In the genomic region with DNA sequence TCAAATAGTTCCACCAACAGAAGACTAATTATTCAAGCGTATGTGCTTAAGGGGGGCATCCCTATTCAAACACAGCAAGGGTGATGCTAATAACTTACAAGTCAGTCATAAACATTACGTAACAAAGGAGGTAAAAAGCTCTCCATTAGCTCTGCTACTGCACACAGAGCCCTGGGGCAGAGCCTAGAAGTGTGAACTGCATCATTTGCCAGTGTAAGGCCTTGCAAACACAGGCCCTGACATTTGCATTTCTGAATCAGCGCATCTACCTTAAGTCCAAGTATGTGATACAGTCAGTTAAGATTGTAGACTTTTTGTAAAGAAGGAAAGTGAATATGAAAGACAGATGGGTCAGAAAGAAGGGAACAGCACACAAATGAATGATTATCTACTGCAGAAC, we compare ENCODE assay signal across 42 mouse cellular contexts. TPM values are rescaled to one million over a fixed set of nuclear protein-coding genes. Genes with fewer than 3 reads are reported as not detected.
"Had no signal": no experiment of that assay in that cellular context is flagged by ENCODE, and none has a peak within 500 bp of the region (broad histone marks: within the 10 kb centered on the region; RNA-seq: fewer than 3 reads in every experiment).

No protein-coding gene starts in this region.

- H3K4me2 ChIP-seq: heart, embryonic 11.5 days; heart, embryonic 12.5 days; heart, embryonic 13.5 days; heart, embryonic 15.5 days; hindbrain, embryonic 12.5 days; hindbrain, embryonic 13.5 days; hindbrain, embryonic 14.5 days; hindbrain, embryonic 15.5 days; intestine, embryonic 15.5 days; kidney, embryonic 15.5 days had no signal

- H3K4me3 ChIP-seq: heart, embryonic 10.5 days; heart, embryonic 12.5 days; heart, embryonic 13.5 days; heart, embryonic 15.5 days; hindbrain, embryonic 10.5 days; hindbrain, embryonic 12.5 days; hindbrain, embryonic 13.5 days; hindbrain, embryonic 15.5 days; intestine, embryonic 15.5 days; kidney, embryonic 15.5 days; layer of hippocampus, adult 2 months; left cerebral cortex, adult 2 months had no signal

- DNase-seq: heart, postnatal 10 days; heart, postnatal 14 days; heart, postnatal 4 days; kidney, adult 11 months; kidney, adult 18-20 months; kidney, adult 2 months; kidney, adult 8-10 months; kidney, adult 9 months; kidney, postnatal 10 days; kidney, postnatal 25 days; kidney, postnatal 36 days; kidney, postnatal 4 days; layer of hippocampus, adult 9-11 months; layer of hippocampus, postnatal 36 days had no signal

- H3K9ac ChIP-seq: heart, embryonic 12.5 days; heart, embryonic 13.5 days; heart, embryonic 15.5 days; hindbrain, embryonic 12.5 days; hindbrain, embryonic 13.5 days; hindbrain, embryonic 14.5 days; hindbrain, embryonic 15.5 days; intestine, embryonic 15.5 days; kidney, embryonic 15.5 days had no signal

- H3K36me3 ChIP-seq: heart, embryonic 10.5 days; heart, embryonic 12.5 days; heart, embryonic 13.5 days; heart, embryonic 15.5 days; hindbrain, embryonic 10.5 days; hindbrain, embryonic 12.5 days; hindbrain, embryonic 13.5 days; hindbrain, embryonic 15.5 days; intestine, embryonic 15.5 days; kidney, embryonic 15.5 days had no signal

- H3K4me1 ChIP-seq: heart, embryonic 10.5 days; heart, embryonic 12.5 days; heart, embryonic 13.5 days; heart, embryonic 15.5 days; hindbrain, embryonic 10.5 days; hindbrain, embryonic 12.5 days; hindbrain, embryonic 13.5 days; hindbrain, embryonic 15.5 days; intestine, embryonic 15.5 days; kidney, embryonic 15.5 days had no signal

- H3K27ac ChIP-seq: heart, embryonic 10.5 days; heart, embryonic 13.5 days; heart, embryonic 15.5 days; hindbrain, embryonic 10.5 days; hindbrain, embryonic 12.5 days; hindbrain, embryonic 13.5 days; hindbrain, embryonic 14.5 days; hindbrain, embryonic 15.5 days; hindbrain, postnatal 0 days; intestine, embryonic 15.5 days; kidney, embryonic 15.5 days; kidney, postnatal 0 days; layer of hippocampus, adult 2 months; left cerebral cortex, adult 2 months had no signal

- H3K9me3 ChIP-seq: heart, embryonic 10.5 days; heart, embryonic 12.5 days; heart, embryonic 13.5 days; heart, embryonic 15.5 days; hindbrain, embryonic 10.5 days; hindbrain, embryonic 12.5 days; hindbrain, embryonic 13.5 days; hindbrain, embryonic 15.5 days; intestine, embryonic 15.5 days; kidney, embryonic 15.5 days had no signal

- ATAC-seq: hindbrain, embryonic 16.5 days; hindbrain, postnatal 0 days; inflammation-experienced regulatory T-cells, adult 6 months; intestine, embryonic 15.5 days; intestine, embryonic 16.5 days; intestine, postnatal 0 days had no signal

- H3K27me3 ChIP-seq: heart, embryonic 12.5 days; heart, embryonic 13.5 days; heart, embryonic 15.5 days; hindbrain, embryonic 12.5 days; hindbrain, embryonic 13.5 days; hindbrain, embryonic 15.5 days; intestine, embryonic 15.5 days; kidney, embryonic 15.5 days had no signal

RNA-seq across cellular contexts. Expression of a gene that starts 15.3 kb away (rescaled TPM):
- total RNA-seq: heart, postnatal 10 days; heart, postnatal 14 days; heart, postnatal 25 days; heart, postnatal 4 days; hematopoietic stem cell, adult 5-6 weeks; layer of hippocampus, adult 18-20 months; layer of hippocampus, postnatal 36 days had no signal
- polyA plus RNA-seq: heart, embryonic 12.5 days; heart, embryonic 14.5 days; heart, postnatal 0 days; hindbrain, embryonic 11.5 days; hindbrain, embryonic 12.5 days; hindbrain, embryonic 13.5 days; hindbrain, embryonic 16.5 days; inflammation-experienced regulatory T-cells, adult 6 months; intestine, embryonic 14.5 days; kidney, adult 2 months; kidney, embryonic 14.5 days; kidney, postnatal 0 days had no signal
